Mouse (Mus musculus) MEL (cell line): ENCODE results near the gene Hmgb1.
"Not testable (repeated sequence)": the region's sequence is repeated elsewhere in the genome, so short reads cannot be mapped to it uniquely, and the experiment has no call there.

Experiments
- CTCF ChIP-seq, 3 experiments: IDR thresholded peaks in 2 of 3; conservative IDR thresholded peaks in 1 of 3; 2 replicates each; pipeline ENCODE4 v1.5.1; 2011 to 2012; ENCODE audit warnings: low read length in 3 of 3, low read depth in 2 of 3, mild to moderate bottlenecking in 2 of 3, improper control_type of control experiment in 1 of 3, inconsistent platforms in 1 of 3, mixed read lengths in 1 of 3, moderate library complexity in 1 of 3; ENCODE audit not compliant: control insufficient read depth in 1 of 3, insufficient read depth in 1 of 3, poor library complexity in 1 of 3, severe bottlenecking in 1 of 3
- POLR2AphosphoS2 ChIP-seq: IDR thresholded peaks from 2 replicates; pipeline ENCODE4 v1.6.1; 2011; ENCODE audit warnings: low read length, improper control_type of control experiment
- POLR2AphosphoS5 ChIP-seq: IDR thresholded peaks from 2 replicates; pipeline ENCODE4 v1.6.1; 2012; ENCODE audit warnings: low read depth, borderline replicate concordance, mild to moderate bottlenecking, inconsistent platforms, low read length, moderate library complexity, mixed read lengths

DNA sequence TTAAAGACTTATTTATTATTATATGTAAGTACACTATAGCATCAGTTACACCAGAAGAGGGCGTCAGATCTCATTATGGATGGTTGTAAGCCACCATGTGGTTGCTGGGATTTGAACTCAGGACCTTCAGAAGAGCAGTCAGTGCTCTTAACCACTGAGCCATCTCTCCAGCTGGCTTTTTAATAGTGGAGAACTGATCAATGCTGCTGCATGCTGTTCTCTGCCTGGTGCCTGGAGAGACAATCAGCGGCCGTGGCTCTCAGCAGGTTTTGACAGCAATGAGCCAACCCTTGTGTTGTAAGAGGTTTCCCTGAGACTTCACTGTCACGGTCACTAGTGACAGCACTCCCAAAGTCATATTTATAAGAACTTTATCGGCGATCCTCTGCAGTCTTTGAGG is 46.2 kb downstream of the Hmgb1 start:
- TF ChIP-seq POLR2AphosphoS5, POLR2AphosphoS2: not testable (repeated sequence)
- peak in 1 of 3 experiments; percentile 6; a peak in 1 of 6 replicates for TF ChIP-seq CTCF (IDR thresholded peaks at IDR 0.05 in 2 of 3, conservative IDR thresholded peaks at IDR 0.05 in 1 of 3; ENCODE audit: control insufficient read depth in 1 of 3, insufficient read depth in 1 of 3, low read depth in 2 of 3, low read length in 3 of 3, poor library complexity in 1 of 3, severe bottlenecking in 1 of 3)
